Mouse (Mus musculus): ENCODE measurements at regions not wholly inside any gene's neighbourhood (a gene's known extent, or its start where the extent isn't known, plus 50 kb on each side); places are given as distances from the start of the nearest gene placed in this dataset.

- no peak for ATAC-seq (ENCODE audit: low FRiP score, low read depth)
- WGBS, result 69% methylated on average over 3 of the region's 3 CpGs
- H3K36me3 ChIP-seq, result no peaks in the 10 kb centered on the region
- peaks cover 4% of the 10 kb centered on the region; the same call in 1 of the 2 replicates for H3K27me3 ChIP-seq
- peaks cover 14% of the 10 kb centered on the region for H3K4me1 ChIP-seq
- no peak overlapping the region for H3K4me3 ChIP-seq
- no peak overlapping the region for H3K9ac ChIP-seq
- no peak overlapping the region for H3K27ac ChIP-seq
- H3K9me3 ChIP-seq, result no peaks in the 10 kb centered on the region
- no peak overlapping the region for H3K4me2 ChIP-seq (replicated peaks)
Observed at GRCm38 (mm10) chr16:30165667-30166180, 101.5 kb downstream of the Hes1 start.

DNA sequence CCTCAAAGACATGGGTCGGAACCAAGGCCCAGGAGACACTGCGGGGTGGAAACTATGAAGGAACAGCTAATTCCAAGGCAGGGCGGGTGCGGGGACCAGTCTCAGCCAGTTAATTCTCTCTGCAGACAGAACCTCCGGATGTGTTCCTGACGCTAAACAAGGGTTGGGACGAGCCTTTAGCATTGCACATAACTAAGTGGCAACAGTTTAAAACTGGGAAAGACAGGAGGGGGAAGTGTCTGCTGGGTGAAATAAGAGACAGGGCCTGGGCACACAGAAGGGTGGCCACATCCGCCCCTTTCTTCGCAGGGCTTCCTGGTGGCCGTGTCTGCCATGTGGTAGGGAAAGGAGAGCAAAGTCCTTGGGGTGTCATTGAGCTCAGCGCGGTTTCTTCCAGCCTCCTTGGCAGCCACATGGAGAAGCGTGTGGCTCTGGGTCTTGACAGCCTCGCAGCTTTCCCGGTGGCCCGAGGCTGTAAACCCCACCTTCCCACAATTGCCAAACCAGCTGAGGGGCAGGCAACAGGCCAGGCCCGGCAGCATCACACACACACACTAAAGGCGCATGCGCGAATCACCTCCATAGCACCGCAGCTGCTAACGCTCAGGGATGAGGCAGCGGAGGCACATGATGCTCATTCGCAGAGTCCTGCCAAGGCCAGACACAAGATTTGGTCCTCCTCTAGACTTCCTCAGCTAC lies 95.8 kb downstream of the Cpn2 start:
- Histone ChIP-seq H3K4me3 (no peak overlapping the region; the same call in 1 of the 2 replicates), H3K27me3 (peaks cover 4% of the 10 kb centered on the region; the same call in 1 of the 2 replicates), H3K27ac (peak overlapping the region; percentile 82), H3K4me2 (replicated peaks) (peak overlapping the region; percentile 49), H3K9ac (0 out of 2 replicates have a peak overlapping the region, but pooled peaks have one; percentile 4), H3K36me3 (no peaks in the 10 kb centered on the region), H3K9me3 (no peaks in the 10 kb centered on the region), H3K4me1 (peaks cover 46% of the 10 kb centered on the region)
- peak; percentile 84 for ATAC-seq (ENCODE audit: low FRiP score, low read depth)
- WGBS, result 21% methylated on average over 24 of the region's 24 CpGs

- ATAC-seq (ENCODE audit: low FRiP score, low read depth), result peak; percentile 21
- Histone ChIP-seq H3K27ac (peak overlapping the region; percentile 82), H3K4me3 (no peak overlapping the region; the same call in 1 of the 2 replicates), H3K4me1 (peaks cover 46% of the 10 kb centered on the region), H3K9ac (no peak overlapping the region), H3K27me3 (peaks cover 4% of the 10 kb centered on the region; the same call in 1 of the 2 replicates), H3K9me3 (no peaks in the 10 kb centered on the region), H3K4me2 (replicated peaks) (peak overlapping the region; percentile 49), H3K36me3 (no peaks in the 10 kb centered on the region)
- WGBS, result 20% methylated on average over 13 of the region's 13 CpGs
Observed at GRCm38 (mm10) chr16:30172136-30172731, 95.1 kb downstream of the Cpn2 start.

GRCm38 (mm10) chr16:30172798-30173202 lies 94.5 kb downstream of the Cpn2 start:
- Histone ChIP-seq H3K4me1 (peaks cover 47% of the 10 kb centered on the region), H3K36me3 (no peaks in the 10 kb centered on the region), H3K4me3 (no peak overlapping the region), H3K9me3 (no peaks in the 10 kb centered on the region), H3K9ac (no peak overlapping the region), H3K27ac (peak overlapping the region; percentile 82), H3K27me3 (peaks cover 4% of the 10 kb centered on the region; the same call in 1 of the 2 replicates), H3K4me2 (replicated peaks) (peak overlapping the region; percentile 49)
- ATAC-seq (ENCODE audit: low FRiP score, low read depth), result peak; percentile 75
- WGBS, result 10% methylated on average over 9 of the region's 9 CpGs

DNA sequence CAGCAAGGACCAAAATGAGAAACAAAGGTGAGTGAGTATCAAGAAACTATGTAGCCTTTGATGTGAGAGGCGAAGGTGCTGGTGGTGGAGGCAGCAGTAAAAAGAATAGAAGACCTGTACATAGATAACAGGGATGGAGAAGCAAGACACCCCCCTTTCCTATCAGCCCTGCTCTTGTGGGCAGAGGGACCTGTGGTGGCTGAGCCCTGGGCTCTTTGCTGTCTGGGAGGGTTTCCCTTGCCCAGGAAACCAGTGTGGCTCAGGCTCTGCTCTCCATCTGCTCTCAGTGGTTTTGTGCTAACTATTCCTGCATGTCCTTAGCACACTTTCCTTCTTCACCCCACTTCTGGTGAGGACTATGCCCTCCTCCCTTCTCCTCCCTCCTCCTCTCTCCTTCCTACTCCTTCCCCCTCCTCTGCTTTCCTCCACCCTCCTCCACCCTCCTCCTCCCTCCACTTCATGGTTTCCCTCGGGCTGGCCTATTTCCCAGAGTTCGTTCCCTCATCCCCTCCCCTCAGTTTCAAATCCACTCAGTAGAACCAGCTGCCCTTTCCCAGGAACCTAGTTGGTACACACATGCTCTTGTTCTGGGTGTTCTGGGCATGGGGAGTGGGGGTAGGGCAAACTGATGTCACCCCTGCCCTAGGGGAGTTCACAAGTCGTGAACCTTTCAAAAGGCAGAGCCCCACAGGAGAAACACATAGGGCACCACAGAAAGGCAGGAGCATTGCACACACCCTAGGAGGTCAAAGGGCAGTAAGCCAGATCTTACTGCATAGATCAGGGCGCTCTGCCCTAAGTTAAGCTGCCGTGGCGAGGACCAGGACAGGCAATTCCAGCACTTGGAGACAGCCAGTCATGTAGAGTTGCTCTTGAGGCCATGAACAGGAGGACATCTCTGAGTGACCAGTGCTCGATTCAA lies 93.1 kb downstream of the Cpn2 start:
- no peak overlapping the region for H3K4me3 ChIP-seq
- H3K36me3 ChIP-seq, result no peaks in the 10 kb centered on the region
- peak overlapping the region; percentile 53; the same call in 1 of the 2 replicates for H3K27ac ChIP-seq
- H3K4me2 ChIP-seq (replicated peaks), result no peak overlapping the region
- H3K27me3 ChIP-seq, result peaks cover 4% of the 10 kb centered on the region; the same call in 1 of the 2 replicates
- peaks cover 59% of the 10 kb centered on the region for H3K4me1 ChIP-seq
- ATAC-seq (ENCODE audit: low FRiP score, low read depth), result no peak; the same call in 1 of the 2 replicates
- no peaks in the 10 kb centered on the region for H3K9me3 ChIP-seq
- H3K9ac ChIP-seq, result no peak overlapping the region
- WGBS, result 43% methylated on average over 8 of the region's 8 CpGs

DNA sequence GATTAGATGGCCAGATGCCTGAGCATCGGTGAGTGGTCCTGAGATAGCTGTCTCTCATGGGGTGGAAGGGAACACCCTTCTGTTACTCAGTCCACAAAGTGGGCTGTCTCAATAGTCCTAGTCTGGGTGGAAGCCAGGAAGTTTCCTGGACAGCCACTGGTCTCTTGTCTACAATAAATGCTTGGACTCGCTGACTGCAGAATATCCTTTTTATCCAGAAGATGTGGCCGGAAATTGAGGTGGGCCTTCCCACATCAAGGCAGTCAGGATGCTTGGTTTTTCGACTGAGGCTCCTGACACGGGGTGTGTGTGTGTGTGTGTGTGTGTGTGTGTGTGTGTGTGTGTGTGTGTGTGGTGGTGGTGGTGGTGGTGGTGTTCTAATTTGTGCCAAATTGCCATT lies 91.0 kb downstream of the Cpn2 start:
- Histone ChIP-seq H3K27me3 (peaks cover 4% of the 10 kb centered on the region; the same call in 1 of the 2 replicates), H3K9ac (no peak overlapping the region), H3K27ac (no peak overlapping the region), H3K36me3 (no peaks in the 10 kb centered on the region), H3K4me3 (no peak overlapping the region), H3K9me3 (no peaks in the 10 kb centered on the region), H3K4me1 (peaks cover 58% of the 10 kb centered on the region), H3K4me2 (replicated peaks) (no peak overlapping the region)
- 67% methylated on average over 5 of the region's 5 CpGs for WGBS
- no peak for ATAC-seq (ENCODE audit: low FRiP score, low read depth)

GRCm38 (mm10) chr16:30177769-30178168 lies 89.5 kb downstream of the Cpn2 start:
- Histone ChIP-seq H3K4me1 (peaks cover 43% of the 10 kb centered on the region), H3K4me2 (replicated peaks) (no peak overlapping the region), H3K27ac (no peak overlapping the region), H3K9ac (no peak overlapping the region), H3K9me3 (no peaks in the 10 kb centered on the region), H3K27me3 (peaks cover 4% of the 10 kb centered on the region; the same call in 1 of the 2 replicates), H3K36me3 (no peaks in the 10 kb centered on the region), H3K4me3 (no peak overlapping the region)
- WGBS, result 86% methylated on average over 7 of the region's 7 CpGs
- ATAC-seq (ENCODE audit: low FRiP score, low read depth), result no peak

- ATAC-seq (ENCODE audit: low FRiP score, low read depth), result no peak
- Histone ChIP-seq H3K9me3 (no peaks in the 10 kb centered on the region), H3K4me3 (no peak overlapping the region), H3K4me2 (replicated peaks) (no peak overlapping the region), H3K36me3 (no peaks in the 10 kb centered on the region), H3K27me3 (peaks cover 4% of the 10 kb centered on the region; the same call in 1 of the 2 replicates), H3K27ac (no peak overlapping the region), H3K9ac (no peak overlapping the region), H3K4me1 (peaks cover 35% of the 10 kb centered on the region)
- WGBS, result 44% methylated on average over 6 of the region's 6 CpGs
Observed at GRCm38 (mm10) chr16:30178596-30178995, 88.7 kb downstream of the Cpn2 start.

DNA sequence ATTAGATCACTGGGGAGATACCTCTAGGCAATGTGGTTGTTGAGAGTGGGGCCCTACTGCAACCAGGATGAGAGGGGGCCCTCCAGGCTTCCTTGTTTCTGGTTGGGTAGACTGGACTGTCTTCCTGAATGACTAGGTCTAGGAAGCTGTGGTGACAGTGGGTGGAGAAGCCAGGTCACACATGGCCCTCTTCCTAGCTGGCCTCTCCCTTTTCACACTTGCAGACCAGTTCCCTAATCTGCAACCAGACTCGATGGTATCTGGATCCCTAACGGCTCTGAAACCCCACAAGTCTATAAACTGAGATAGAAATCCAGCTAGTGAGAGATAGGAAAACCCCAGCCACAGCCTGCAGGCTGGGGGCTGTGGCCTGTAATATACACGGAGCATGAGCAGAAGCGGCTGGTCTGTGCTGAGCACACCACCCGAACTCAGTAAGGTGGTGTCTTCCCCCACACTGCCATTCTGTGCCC lies 87.8 kb downstream of the Cpn2 start:
- H3K27ac ChIP-seq, result no peak overlapping the region
- H3K4me2 ChIP-seq (replicated peaks), result no peak overlapping the region
- no peaks in the 10 kb centered on the region for H3K9me3 ChIP-seq
- no peak for ATAC-seq (ENCODE audit: low FRiP score, low read depth)
- H3K4me1 ChIP-seq, result peaks cover 34% of the 10 kb centered on the region
- H3K27me3 ChIP-seq, result peaks cover 4% of the 10 kb centered on the region; the same call in 1 of the 2 replicates
- 51% methylated on average over 5 of the region's 5 CpGs for WGBS
- H3K4me3 ChIP-seq, result no peak overlapping the region
- no peaks in the 10 kb centered on the region for H3K36me3 ChIP-seq
- H3K9ac ChIP-seq, result no peak overlapping the region

DNA sequence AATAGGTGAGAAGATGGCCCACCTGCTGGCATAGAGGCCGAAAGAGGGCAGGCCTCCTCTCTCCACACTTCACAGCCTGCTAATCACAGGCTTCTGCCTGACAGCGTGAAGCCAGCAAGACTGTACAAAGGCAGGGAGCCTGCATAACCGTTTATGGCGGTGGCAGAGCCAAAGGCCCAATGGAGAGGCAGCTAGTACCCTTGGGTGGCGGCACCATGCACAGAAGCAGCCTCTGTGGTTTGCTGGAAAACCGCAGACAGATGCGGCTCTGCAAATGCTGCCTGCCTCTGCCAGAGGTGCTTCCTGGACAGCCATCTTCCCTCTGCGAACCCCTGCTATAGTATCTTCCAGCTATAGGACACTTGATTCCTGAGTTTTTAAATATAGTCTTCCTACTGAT lies 86.2 kb downstream of the Cpn2 start:
- Histone ChIP-seq H3K4me2 (replicated peaks) (no peak overlapping the region), H3K9me3 (no peaks in the 10 kb centered on the region), H3K4me1 (peaks cover 47% of the 10 kb centered on the region), H3K4me3 (no peak overlapping the region), H3K27me3 (peaks cover 4% of the 10 kb centered on the region; the same call in 1 of the 2 replicates), H3K27ac (no peak overlapping the region), H3K9ac (no peak overlapping the region), H3K36me3 (no peaks in the 10 kb centered on the region)
- WGBS, result 63% methylated on average over 8 of the region's 8 CpGs
- ATAC-seq (ENCODE audit: low FRiP score, low read depth), result no peak

DNA sequence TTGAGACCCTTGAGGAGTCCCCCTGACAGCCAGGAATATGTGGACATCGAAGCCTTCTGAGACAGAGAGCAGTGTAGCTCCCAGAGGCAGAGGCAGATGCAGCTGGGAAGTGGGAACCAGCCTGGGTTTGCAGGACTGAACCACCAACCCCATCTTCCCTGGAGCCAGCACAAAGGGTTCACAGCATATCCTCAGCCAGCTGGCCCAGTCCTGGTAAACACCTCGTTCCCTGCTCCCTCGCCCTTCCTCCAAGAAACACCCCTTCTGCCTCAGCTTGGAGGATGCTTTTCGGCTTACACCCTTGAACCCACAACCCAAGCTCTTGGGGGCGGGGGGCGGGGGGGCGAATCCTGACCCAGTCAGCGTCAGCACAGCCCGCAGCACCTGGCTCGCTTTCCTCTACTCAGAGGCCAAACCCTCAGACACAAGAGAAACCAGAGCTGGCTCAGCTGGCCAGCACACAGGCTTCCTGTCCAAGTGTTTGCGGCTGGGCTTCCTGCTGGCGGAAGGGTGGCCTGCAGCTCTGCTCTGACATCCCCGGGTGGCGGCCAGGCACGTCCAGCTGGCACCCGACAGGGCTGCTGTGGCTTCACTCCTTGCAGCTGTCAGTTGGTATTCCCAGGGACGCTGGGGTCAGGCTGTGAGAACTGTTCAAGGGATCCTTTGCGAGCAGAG lies 82.6 kb downstream of the Cpn2 start:
- no peak overlapping the region for H3K4me3 ChIP-seq
- WGBS, result 13% methylated on average over 18 of the region's 18 CpGs
- peak overlapping the region; percentile 36; the same call in 1 of the 2 replicates for H3K9ac ChIP-seq
- H3K27ac ChIP-seq, result peak overlapping the region; percentile 82
- peaks cover 67% of the 10 kb centered on the region for H3K4me1 ChIP-seq
- peaks cover 18% of the 10 kb centered on the region for H3K27me3 ChIP-seq
- H3K9me3 ChIP-seq, result no peaks in the 10 kb centered on the region
- ATAC-seq (ENCODE audit: low FRiP score, low read depth), result peak; percentile 76
- H3K4me2 ChIP-seq (replicated peaks), result peak overlapping the region; percentile 36
- no peaks in the 10 kb centered on the region for H3K36me3 ChIP-seq

Measured in limb, embryonic 13.5 days (tissue).